ENCODE assay signal across 27 mouse cellular contexts in the genomic region with DNA sequence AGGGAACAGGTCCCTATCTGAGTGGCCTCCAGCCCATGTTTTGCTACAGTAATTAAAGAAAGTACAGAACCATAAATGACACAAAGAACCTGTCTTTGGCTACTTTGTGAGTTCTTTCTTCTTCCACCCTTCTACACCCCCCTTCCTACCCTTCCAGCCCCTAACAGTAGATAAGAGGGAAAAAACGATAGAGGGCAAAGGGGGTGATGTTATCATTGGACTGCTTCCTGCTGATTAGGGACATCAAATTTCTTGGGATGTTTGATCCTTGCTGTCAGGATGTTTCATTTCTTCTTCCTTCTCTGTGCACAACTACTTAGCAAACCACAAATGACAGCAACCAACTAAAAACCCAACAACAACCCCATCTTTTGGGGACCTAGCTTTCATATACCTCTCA.
"Had no signal": no experiment of that assay in that cellular context is flagged by ENCODE, and none has a peak within 500 bp of the region (broad histone marks: within the 10 kb centered on the region; RNA-seq: fewer than 3 reads in every experiment).

No protein-coding gene starts in this region.

- H3K27me3 ChIP-seq: embryonic facial prominence, embryonic 15.5 days; forebrain, embryonic 15.5 days had no signal

- H3K27ac ChIP-seq: embryonic facial prominence, embryonic 10.5 days; embryonic facial prominence, embryonic 12.5 days; embryonic facial prominence, embryonic 13.5 days; embryonic facial prominence, embryonic 15.5 days; forebrain, embryonic 10.5 days; forebrain, embryonic 12.5 days; forebrain, embryonic 13.5 days; forebrain, embryonic 15.5 days; gastrocnemius, adult 2 months; heart, adult 2 months; heart, embryonic 10.5 days had no signal

- H3K9me3 ChIP-seq: embryonic facial prominence, embryonic 10.5 days; embryonic facial prominence, embryonic 12.5 days; embryonic facial prominence, embryonic 13.5 days; embryonic facial prominence, embryonic 15.5 days; forebrain, embryonic 10.5 days; forebrain, embryonic 12.5 days; forebrain, embryonic 13.5 days; forebrain, embryonic 15.5 days; heart, embryonic 10.5 days had no signal

- H3K36me3 ChIP-seq: embryonic facial prominence, embryonic 10.5 days; embryonic facial prominence, embryonic 12.5 days; embryonic facial prominence, embryonic 13.5 days; embryonic facial prominence, embryonic 15.5 days; forebrain, embryonic 10.5 days; forebrain, embryonic 12.5 days; forebrain, embryonic 15.5 days; heart, embryonic 10.5 days had no signal

- ATAC-seq: forebrain, embryonic 13.5 days; forebrain, embryonic 14.5 days; forebrain, embryonic 15.5 days; forebrain, embryonic 16.5 days; forebrain, postnatal 0 days had no signal

- DNase-seq: cerebellum, adult 9-10 months; cerebellum, adult 9-11 months; cerebellum, postnatal 10 days; cerebellum, postnatal 14 days; cerebellum, postnatal 25 days; cerebellum, postnatal 36 days; embryo, embryonic 11 days; forebrain, postnatal 0 days; gastrocnemius, adult 2 months; gastrocnemius, postnatal 10 days; gastrocnemius, postnatal 14 days; gastrocnemius, postnatal 25 days; heart, adult 11 months; heart, adult 18-20 months; heart, adult 2 months had no signal

- H3K9ac ChIP-seq: embryonic facial prominence, embryonic 12.5 days; embryonic facial prominence, embryonic 13.5 days; embryonic facial prominence, embryonic 15.5 days; forebrain, embryonic 12.5 days; forebrain, embryonic 13.5 days; forebrain, embryonic 15.5 days; forebrain, postnatal 0 days had no signal

- H3K4me3 ChIP-seq: embryonic facial prominence, embryonic 10.5 days; embryonic facial prominence, embryonic 12.5 days; embryonic facial prominence, embryonic 13.5 days; embryonic facial prominence, embryonic 15.5 days; erythroblast, embryonic 14.5 days; forebrain, embryonic 10.5 days; forebrain, embryonic 12.5 days; forebrain, embryonic 13.5 days; forebrain, embryonic 15.5 days; gastrocnemius, adult 2 months; heart, adult 2 months; heart, embryonic 10.5 days had no signal

- H3K4me1 ChIP-seq: embryonic facial prominence, embryonic 12.5 days had no signal
